Mouse (Mus musculus): Measurements from ENCODE around the gene Ube2e3.
A peak's percentile ranks its signal among the peaks of the same experiment; 100 is the strongest.

Gene Ube2e3

DNA sequence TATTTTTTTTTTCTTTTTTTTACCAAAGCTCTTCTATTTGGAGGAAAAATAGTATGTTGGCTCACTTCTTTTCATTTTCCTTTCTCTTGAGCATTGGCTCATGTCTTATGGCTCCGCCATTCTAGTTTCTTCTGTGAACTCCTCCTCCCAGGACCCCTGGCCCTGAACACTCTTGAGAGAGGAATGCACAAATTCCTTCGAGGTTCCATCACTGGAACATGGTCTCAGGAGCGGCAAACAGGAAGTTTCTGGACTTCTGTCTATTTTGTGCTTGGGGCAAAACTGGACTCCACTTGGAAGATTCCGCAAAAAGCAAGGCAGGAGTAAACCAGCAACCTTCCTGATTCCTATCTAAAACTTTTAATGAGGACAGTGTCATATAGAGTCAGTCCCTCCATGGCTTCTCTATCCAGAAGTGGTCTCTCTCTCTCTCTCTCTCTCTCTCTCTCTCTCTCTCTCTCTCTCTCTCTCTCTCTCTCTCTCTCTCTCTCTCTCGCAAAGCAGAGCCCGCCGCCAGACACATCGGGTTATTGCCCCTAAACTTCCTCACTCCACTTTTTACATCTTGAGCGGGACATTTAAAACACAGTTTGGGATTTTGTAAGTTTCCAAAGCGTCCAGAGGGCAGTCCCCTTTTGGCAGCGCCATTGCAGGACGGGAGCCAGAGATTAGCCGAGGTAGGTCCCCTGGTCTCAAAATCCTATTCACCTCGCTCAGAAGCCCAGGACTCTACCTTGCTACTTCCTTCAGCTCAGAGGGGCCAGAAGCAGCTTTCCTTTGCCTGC is at the start of gene Ube2e3:
Gene Ube2e3, plus strand, starts transcription at position 399 of the 785 bp plus-strand sequence.
- no peak for DNase-seq (ENCODE audit: low spot score in 2 of 2)

DNA sequence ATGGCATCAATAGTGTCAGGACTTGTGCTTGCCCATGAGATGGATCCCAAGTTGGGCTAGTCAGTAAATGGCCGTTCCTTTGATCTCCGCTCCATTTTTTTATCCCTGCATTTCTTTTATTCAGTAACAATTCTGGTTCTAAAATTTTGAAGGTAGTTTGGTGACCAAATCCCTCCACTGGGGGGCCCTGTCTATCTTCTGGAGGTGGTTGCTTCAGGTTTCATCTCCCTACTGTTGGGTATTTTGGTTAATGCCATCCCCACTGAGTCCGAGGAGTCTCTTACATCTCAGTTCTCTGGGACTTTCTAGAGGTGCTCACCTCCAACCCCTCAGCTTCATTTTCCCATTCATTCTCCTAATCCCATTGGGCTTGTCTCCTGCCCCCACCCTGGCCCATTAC is 38.0 kb upstream of the Ube2e3 start:
- DNase-seq (ENCODE audit: low spot score in 2 of 2), result no peak

DNA sequence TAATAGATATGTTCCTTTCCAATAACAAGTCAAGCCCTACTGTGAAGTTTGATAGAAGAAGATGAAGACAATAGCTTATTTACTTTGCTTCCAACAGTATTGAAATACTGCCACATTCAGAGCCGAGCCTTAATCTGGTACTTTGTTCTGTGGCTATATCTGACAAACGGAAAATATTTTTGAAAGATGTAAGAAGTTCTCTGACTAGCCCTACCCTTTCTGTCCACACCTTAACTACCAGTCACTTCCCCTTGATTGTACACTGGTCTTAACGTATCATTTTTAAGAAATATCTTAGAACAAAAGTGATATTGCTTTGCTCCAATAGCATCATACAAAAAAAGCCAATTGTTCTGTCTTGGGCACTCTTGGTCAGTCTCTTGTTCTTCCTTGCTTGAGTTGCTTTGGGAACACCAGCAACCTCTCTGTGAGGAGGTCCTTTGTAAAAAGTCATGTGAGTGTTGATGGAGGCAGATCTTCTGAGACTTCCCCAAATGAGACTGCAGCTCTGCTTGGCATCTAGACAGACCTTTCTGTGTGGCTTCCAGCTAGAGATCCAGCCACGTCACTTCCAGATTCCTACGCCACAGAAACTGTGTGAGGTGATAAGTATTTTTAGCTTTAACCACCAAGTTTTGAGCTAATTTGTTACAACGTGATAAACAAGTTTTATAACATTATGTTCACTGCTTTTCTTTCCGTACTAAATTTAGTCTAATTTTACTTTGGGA is 26.3 kb upstream of the Ube2e3 start:
- DNase-seq (ENCODE audit: low spot score in 2 of 2), result no peak

- DNase-seq (ENCODE audit: low spot score in 2 of 2), result no peak
Measured at GRCm38 (mm10) chr2:78844365-78844764, 23.6 kb upstream of the Ube2e3 start.

GRCm38 (mm10) chr2:78845274-78845673 is 22.6 kb upstream of the Ube2e3 start:
- no peak for DNase-seq (ENCODE audit: low spot score in 2 of 2)

GRCm38 (mm10) chr2:78845717-78846116 is 22.2 kb upstream of the Ube2e3 start:
- no peak for DNase-seq (ENCODE audit: low spot score in 2 of 2)

DNA sequence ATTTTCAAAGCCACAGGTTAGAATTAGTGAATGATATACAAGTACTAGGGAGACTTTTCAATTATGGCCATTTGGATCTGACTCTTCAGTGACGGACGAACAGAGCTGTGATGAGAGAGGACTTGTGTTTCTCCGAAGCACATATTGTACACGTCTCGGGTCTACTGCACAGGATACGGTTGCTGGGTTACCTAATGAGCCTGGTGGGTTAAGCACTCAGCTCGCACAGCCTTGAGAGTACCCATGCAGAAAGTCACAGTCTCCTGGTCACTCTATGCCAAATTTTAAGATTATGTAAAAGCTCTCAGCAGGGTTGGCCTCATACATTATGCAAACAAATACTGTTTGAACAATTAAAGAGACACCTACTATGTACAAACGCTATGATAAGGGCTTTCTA is 13.6 kb upstream of the Ube2e3 start:
- DNase-seq (ENCODE audit: low spot score in 2 of 2), result no peak

GRCm38 (mm10) chr2:78858628-78859027 is 9.3 kb upstream of the Ube2e3 start:
- no peak for DNase-seq (ENCODE audit: low spot score in 2 of 2)

GRCm38 (mm10) chr2:78859266-78860087 is 8.4 kb upstream of the Ube2e3 start:
- DNase-seq (ENCODE audit: low spot score in 2 of 2), result no peak

- DNase-seq (ENCODE audit: low spot score in 2 of 2), result no peak
Measured at GRCm38 (mm10) chr2:78860088-78860372, 7.9 kb upstream of the Ube2e3 start.

- no peak for DNase-seq (ENCODE audit: low spot score in 2 of 2)
Measured at GRCm38 (mm10) chr2:78864116-78864515, 3.8 kb upstream of the Ube2e3 start.

- no peak for DNase-seq (ENCODE audit: low spot score in 2 of 2)
Measured at GRCm38 (mm10) chr2:78864866-78865265, 3.1 kb upstream of the Ube2e3 start.

GRCm38 (mm10) chr2:78868511-78868854 is 559 bp downstream of the Ube2e3 start:
- peak; percentile 47 to 61 for DNase-seq (ENCODE audit: low spot score in 2 of 2)

DNA sequence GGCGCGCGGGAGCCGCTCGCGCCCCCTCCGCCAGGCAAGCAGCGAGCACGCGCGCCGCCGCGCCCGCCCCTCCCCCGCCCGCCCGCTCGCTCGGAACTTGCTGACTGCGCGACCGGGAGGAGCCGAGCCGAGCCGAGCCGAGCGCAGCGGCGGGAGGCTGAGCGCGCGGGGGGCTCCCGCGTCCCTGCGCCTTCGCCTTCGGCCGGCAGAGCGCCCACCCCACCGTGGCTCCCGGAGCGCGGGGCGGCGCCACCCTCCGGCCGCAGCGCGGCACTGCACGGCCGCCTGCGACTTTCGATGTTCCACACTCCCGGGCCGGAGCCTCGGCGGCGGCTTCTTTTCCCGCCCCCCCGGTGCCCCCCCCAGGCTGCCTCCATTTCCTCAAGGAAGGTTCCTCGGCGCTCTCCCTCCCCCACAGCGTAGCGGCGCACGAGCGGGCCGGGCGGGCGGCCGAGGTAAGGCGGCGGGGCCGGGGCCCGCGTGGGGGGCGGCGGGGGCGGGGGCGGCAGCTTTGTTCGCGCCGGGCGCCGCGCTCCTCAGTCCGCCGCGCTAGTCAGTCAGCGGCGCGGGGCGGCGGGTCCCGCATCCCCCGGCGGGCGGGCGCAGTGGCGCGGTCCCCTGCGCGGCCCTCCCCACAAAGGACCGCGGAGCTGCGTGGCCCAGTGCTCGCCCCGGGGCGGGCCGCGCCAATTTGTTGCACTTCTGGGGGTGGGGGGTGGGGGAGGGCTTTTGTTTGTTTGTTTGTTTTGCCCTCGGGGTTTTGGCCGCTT is 1.2 kb downstream of the Ube2e3 start:
- peak; percentile 75 to 81 for DNase-seq (ENCODE audit: low spot score in 2 of 2)

DNA sequence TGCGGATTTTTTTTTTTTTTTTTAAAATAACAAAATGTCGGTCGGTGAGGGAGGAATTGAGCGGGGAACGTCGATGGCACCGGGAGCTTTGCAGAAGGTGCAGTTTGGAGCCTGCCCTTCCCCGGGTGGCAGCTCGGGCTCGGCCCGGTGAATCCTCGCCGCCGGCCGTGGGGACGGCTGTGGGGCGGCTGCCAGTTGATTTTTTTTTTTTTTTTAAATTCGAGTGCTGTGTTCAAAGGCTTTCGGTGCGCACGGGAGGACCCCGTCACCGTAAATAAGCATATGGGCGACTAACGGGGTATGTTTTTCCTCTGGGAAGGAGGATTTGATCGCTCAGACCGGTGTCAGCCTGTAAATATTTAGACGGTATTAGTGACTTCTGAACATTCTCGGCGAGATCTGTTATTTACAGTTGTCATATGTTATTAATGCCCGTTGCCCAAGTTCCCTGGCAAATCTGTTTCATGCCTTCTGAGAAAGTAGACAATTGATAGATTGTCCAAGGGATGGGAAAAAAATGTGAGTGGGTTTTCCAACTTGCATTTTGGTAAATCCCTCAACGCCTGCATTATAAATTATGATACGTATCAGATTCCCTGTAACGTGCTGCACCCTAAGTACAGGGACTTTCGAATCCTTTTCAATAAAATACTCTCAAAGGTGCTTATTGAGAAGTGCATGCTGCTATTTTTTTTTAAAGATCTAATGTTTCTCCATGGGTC is 2.0 kb downstream of the Ube2e3 start:
- DNase-seq (ENCODE audit: low spot score in 2 of 2), result peak in 1 of 2 experiments; percentile 13

DNA sequence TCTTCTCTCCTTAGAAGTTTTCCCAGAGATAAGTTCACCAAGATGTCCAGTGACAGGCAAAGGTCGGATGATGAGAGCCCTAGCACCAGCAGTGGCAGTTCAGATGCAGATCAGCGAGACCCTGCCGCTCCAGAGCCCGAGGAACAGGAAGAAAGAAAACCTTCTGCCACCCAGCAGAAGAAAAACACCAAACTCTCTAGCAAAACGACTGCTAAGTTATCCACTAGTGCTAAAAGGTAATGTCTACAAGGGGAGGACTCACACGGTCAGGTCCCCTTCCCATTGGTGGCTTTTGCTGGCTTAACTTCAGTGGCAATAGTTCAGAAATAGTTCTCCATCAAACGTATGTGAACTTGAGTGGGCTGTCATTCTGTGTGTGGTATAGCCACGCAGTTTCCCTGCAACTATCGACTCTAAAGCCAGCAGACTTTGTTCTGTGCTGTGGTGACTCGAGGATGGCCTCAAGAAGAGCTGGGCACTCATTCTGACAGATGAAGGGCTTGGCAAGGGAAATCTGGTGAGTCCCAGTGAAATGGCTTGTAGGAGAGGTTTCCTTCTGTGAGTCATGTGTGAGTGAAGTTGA is 2.6 kb downstream of the Ube2e3 start:
- DNase-seq (ENCODE audit: low spot score in 2 of 2), result no peak

DNA sequence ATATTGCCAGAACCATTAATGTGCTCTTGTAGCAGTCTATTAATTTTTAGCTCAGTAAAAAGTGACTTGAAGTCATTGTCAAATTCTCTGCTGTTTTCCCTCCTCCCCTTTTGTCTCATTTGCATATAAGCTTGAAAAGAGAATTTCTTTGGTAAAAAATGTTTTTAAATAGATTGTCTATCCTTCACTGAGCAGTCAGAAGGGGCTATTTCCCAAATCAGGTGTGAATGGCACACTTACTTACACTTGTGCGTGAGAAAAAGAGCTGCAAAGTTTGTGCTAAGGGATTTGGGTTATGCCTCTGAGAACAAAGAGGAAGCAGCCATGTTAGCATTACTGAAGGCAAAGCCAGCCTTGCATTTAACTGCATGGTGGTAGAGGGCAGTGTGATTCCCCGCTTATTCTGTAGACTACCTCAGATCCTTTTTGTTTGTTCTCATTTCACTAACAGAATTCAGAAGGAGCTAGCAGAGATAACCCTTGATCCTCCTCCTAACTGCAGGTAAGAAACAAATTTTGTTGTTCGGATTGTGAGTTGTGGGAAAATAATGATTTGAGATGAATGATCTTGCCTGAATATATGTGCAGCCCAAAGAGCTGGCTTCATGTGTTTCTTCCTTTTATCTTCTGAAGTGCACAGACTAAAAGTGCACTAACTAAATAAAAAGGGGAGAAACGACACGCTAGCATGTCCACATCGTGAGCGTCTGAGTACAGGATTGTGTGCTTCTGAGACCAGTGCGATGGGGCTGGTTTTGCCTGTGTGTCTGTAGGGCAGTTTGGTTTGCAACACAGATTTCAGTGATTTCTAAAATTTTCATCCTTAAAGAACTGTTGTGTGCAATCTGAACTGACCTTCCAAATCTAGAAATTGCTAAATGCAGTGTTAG is 4.3 kb downstream of the Ube2e3 start:
- peak in 1 of 2 experiments; percentile 52 for DNase-seq (ENCODE audit: low spot score in 2 of 2)

GRCm38 (mm10) chr2:78873946-78874345 is 6.0 kb downstream of the Ube2e3 start:
- DNase-seq (ENCODE audit: low spot score in 2 of 2), result no peak

DNA sequence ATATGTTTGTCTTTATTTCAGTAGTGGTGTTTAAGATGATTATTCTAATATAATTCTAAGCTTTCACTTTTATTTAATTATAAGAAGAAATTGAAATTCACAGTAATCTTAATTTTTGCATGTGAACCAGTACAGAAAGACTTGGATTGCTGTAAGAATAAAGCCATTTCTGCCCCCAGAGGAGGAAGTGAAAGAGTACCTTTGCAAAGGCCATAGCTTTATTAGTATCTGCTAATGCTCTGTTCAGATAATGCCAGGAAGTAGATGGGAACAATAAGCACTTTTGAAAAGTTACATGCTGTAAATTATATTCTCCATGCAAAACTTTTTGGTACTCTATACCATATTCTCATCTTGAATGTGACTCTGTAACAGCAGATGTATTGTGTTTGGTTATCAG is 8.1 kb downstream of the Ube2e3 start:
- no peak for DNase-seq (ENCODE audit: low spot score in 2 of 2)

- DNase-seq (ENCODE audit: low spot score in 2 of 2), result no peak
Measured at GRCm38 (mm10) chr2:78882068-78882467, 14.1 kb downstream of the Ube2e3 start.

Data from frontal cortex, postnatal 36 days (tissue).